Mouse (Mus musculus) kidney, embryonic 15.5 days (tissue): ENCODE results near the gene Gjd3. TPM values are rescaled to one million over a fixed set of nuclear protein-coding genes. Genes with fewer than 3 reads are reported as not detected.
"Not testable (repeated sequence)": the region's sequence is repeated elsewhere in the genome, so short reads cannot be mapped to it uniquely, and the experiment has no call there.

ENCODE experiments used
- ATAC-seq: fragments of 200-750 bp; cut with Nextera tagmentation; replicated peaks from 2 replicates; pipeline ENCODE4 v1.8.0; 2017; ENCODE audit warnings: moderate TSS enrichment; ENCODE audit not compliant: low FRiP score
- H3K27ac ChIP-seq: fragments of 300-500 bp; sonication (generic); 2 replicates; pipeline ENCODE4 v1.5.1; 2015; ENCODE audit warnings: mild to moderate bottlenecking, inconsistent platforms
- H3K27me3 ChIP-seq: fragments of 300-500 bp; sonication (generic); 2 replicates; pipeline ENCODE4 v1.6.1; 2015; ENCODE audit warnings: inconsistent platforms
- H3K36me3 ChIP-seq: fragments of 300-500 bp; sonication (generic); 2 replicates; pipeline ENCODE4 v1.6.1; 2015; ENCODE audit warnings: inconsistent platforms
- H3K4me1 ChIP-seq: fragments of 300-500 bp; sonication (generic); 2 replicates; pipeline ENCODE4 v1.6.1; 2015; ENCODE audit warnings: inconsistent platforms
- H3K4me2 ChIP-seq: fragments of 300-500 bp; sonication (generic); 2 replicates; pipeline ENCODE4 v1.6.1; 2015; ENCODE audit warnings: moderate library complexity, mild to moderate bottlenecking, inconsistent platforms
- H3K4me3 ChIP-seq: fragments of 300-500 bp; sonication (generic); replicated peaks from 2 replicates; pipeline ENCODE4 v1.5.1; 2015; ENCODE audit warnings: mild to moderate bottlenecking, inconsistent platforms
- H3K9ac ChIP-seq: fragments of 300-500 bp; sonication (generic); 2 replicates; pipeline ENCODE4 v1.6.1; 2015; ENCODE audit warnings: mild to moderate bottlenecking, inconsistent platforms
- H3K9me3 ChIP-seq: fragments of 300-500 bp; sonication (generic); replicated peaks from 2 replicates; pipeline ENCODE4 v1.6.1; 2016; ENCODE audit warnings: inconsistent platforms
- WGBS: fragments of 180-500 bp; shearing (Covaris S2); methylation state at CpG from one replicate; pipeline ENCODE4 v1.1.7; 2015; ENCODE audit warnings: mixed read lengths; 5-methylcytosine and 5-hydroxymethylcytosine counted together
- polyA plus RNA-seq: library from polyadenylated mRNA; unstranded; fragments of >200 nt; fragmentation: Nextera tagmentation; extraction: Ambion mirVana; gene quantifications from 2 replicates; pipeline ENCODE4 v1.2.1, GENCODE M21; 2015

Gene Gjd3
- polyA plus RNA-seq, 1 experiment from 2014 or later, result 0.51 TPM

- WGBS, result 94% methylated on average over 9 of the region's 9 CpGs
- H3K4me1 ChIP-seq, result no peaks in the 10 kb centered on the region
- H3K36me3 ChIP-seq, result peaks cover 99% of the 10 kb centered on the region
- no peak for ATAC-seq
- H3K4me2 ChIP-seq, result no peak overlapping the region
- no peak overlapping the region for H3K27ac ChIP-seq
- H3K4me3 ChIP-seq, result no peak overlapping the region
- no peaks in the 10 kb centered on the region for H3K27me3 ChIP-seq
- H3K9me3 ChIP-seq, result no peaks in the 10 kb centered on the region
- no peak overlapping the region for H3K9ac ChIP-seq
Measured at GRCm38 (mm10) chr11:99006788-99007187, 24.0 kb upstream of the Gjd3 start.

- ATAC-seq, result no peak
- Histone ChIP-seq H3K4me2 (no peak overlapping the region), H3K4me1 (no peaks in the 10 kb centered on the region), H3K9ac (no peak overlapping the region), H3K27ac (no peak overlapping the region), H3K27me3 (no peaks in the 10 kb centered on the region), H3K4me3 (no peak overlapping the region), H3K36me3 (peaks cover 100% of the 10 kb centered on the region), H3K9me3 (no peaks in the 10 kb centered on the region)
- WGBS, result 75% methylated on average over 11 of the region's 11 CpGs
Measured at GRCm38 (mm10) chr11:98999243-98999642, 16.4 kb upstream of the Gjd3 start.

- no peak overlapping the region for H3K9ac ChIP-seq
- no peak for ATAC-seq
- H3K4me3 ChIP-seq, result no peak overlapping the region
- no peak overlapping the region for H3K4me2 ChIP-seq
- no peaks in the 10 kb centered on the region for H3K4me1 ChIP-seq
- H3K9me3 ChIP-seq, result no peaks in the 10 kb centered on the region
- no peak overlapping the region for H3K27ac ChIP-seq
- peaks cover 100% of the 10 kb centered on the region for H3K36me3 ChIP-seq
- H3K27me3 ChIP-seq, result no peaks in the 10 kb centered on the region
Measured at GRCm38 (mm10) chr11:98998776-98999175, 16.0 kb upstream of the Gjd3 start.

- Histone ChIP-seq H3K36me3 (peaks cover 100% of the 10 kb centered on the region), H3K4me1 (no peaks in the 10 kb centered on the region), H3K9ac (no peak overlapping the region), H3K27me3 (no peaks in the 10 kb centered on the region), H3K27ac (no peak overlapping the region), H3K4me2 (no peak overlapping the region), H3K4me3 (no peak overlapping the region), H3K9me3 (no peaks in the 10 kb centered on the region)
- WGBS, result 85% methylated on average over 4 of the region's 4 CpGs
- ATAC-seq, result no peak
Measured at GRCm38 (mm10) chr11:98997659-98998058, 14.8 kb upstream of the Gjd3 start.

GRCm38 (mm10) chr11:98995987-98996386 is 13.2 kb upstream of the Gjd3 start:
- Histone ChIP-seq H3K9me3 (no peaks in the 10 kb centered on the region), H3K27me3 (no peaks in the 10 kb centered on the region), H3K9ac (no peak overlapping the region), H3K36me3 (peaks cover 100% of the 10 kb centered on the region), H3K4me3 (no peak overlapping the region), H3K4me1 (no peaks in the 10 kb centered on the region), H3K27ac (no peak overlapping the region), H3K4me2 (no peak overlapping the region)
- 94% methylated on average over 7 of the region's 7 CpGs for whole genome bisulfite sequencing
- ATAC-seq, result no peak

GRCm38 (mm10) chr11:98990866-98991265 is 8.1 kb upstream of the Gjd3 start:
- H3K36me3 ChIP-seq, result peaks cover 74% of the 10 kb centered on the region
- H3K4me1 ChIP-seq, result no peaks in the 10 kb centered on the region
- no peak overlapping the region for H3K27ac ChIP-seq
- H3K4me2 ChIP-seq, result no peak overlapping the region
- H3K9ac ChIP-seq, result no peak overlapping the region
- no peaks in the 10 kb centered on the region for H3K9me3 ChIP-seq
- no peak overlapping the region for H3K4me3 ChIP-seq
- H3K27me3 ChIP-seq, result no peaks in the 10 kb centered on the region
- no peak for ATAC-seq
- WGBS, result 80% methylated on average over 6 of the region's 6 CpGs

- H3K36me3 ChIP-seq, result peaks cover 48% of the 10 kb centered on the region
- H3K4me1 ChIP-seq, result peaks cover 13% of the 10 kb centered on the region; the same call in 1 of the 2 replicates
- not testable (repeated sequence) for H3K9me3 ChIP-seq, ATAC-seq, H3K4me2 ChIP-seq, H3K4me3 ChIP-seq, H3K9ac ChIP-seq, H3K27ac ChIP-seq, H3K27me3 ChIP-seq
- WGBS, result 95% methylated on average over 6 of the region's 6 CpGs
Measured at GRCm38 (mm10) chr11:98988260-98988659, 5.4 kb upstream of the Gjd3 start.

- Histone ChIP-seq H3K27ac (no peak overlapping the region), H3K27me3 (peaks cover 29% of the 10 kb centered on the region), H3K4me1 (peaks cover 33% of the 10 kb centered on the region), H3K9me3 (no peaks in the 10 kb centered on the region), H3K4me3 (no peak overlapping the region), H3K4me2 (no peak overlapping the region), H3K9ac (no peak overlapping the region), H3K36me3 (peaks cover 21% of the 10 kb centered on the region)
- WGBS, result 87% methylated on average over 7 of the region's 7 CpGs
- no peak for ATAC-seq
Measured at GRCm38 (mm10) chr11:98985542-98985941, 2.7 kb upstream of the Gjd3 start.

GRCm38 (mm10) chr11:98983551-98983950 is 735 bp upstream of the Gjd3 start:
- Histone ChIP-seq H3K36me3 (peaks cover 4% of the 10 kb centered on the region; the same call in 1 of the 2 replicates), H3K27me3 (peaks cover 33% of the 10 kb centered on the region), H3K4me3 (no peak overlapping the region), H3K9ac (no peak overlapping the region), H3K27ac (no peak overlapping the region), H3K9me3 (no peaks in the 10 kb centered on the region), H3K4me2 (peak overlapping the region; percentile 97), H3K4me1 (peaks cover 37% of the 10 kb centered on the region)
- no peak for ATAC-seq
- 45% methylated on average over 8 of the region's 8 CpGs for WGBS

GRCm38 (mm10) chr11:98981997-98982772 is 631 bp downstream of the Gjd3 start:
- Histone ChIP-seq H3K36me3 (no peaks in the 10 kb centered on the region), H3K9ac (peak overlapping the region; percentile 50), H3K4me2 (peak overlapping the region; percentile 97), H3K27ac (no peak overlapping the region), H3K9me3 (no peaks in the 10 kb centered on the region), H3K27me3 (peaks cover 33% of the 10 kb centered on the region), H3K4me3 (peak overlapping the region; percentile 58), H3K4me1 (peaks cover 37% of the 10 kb centered on the region)
- ATAC-seq, result peak; percentile 54
- under 1% methylated on average over 89 of the region's 94 CpGs for WGBS

- peak; percentile 23; the same call in 1 of the 2 replicates for ATAC-seq
- H3K4me2 ChIP-seq, result peak overlapping the region; percentile 97
- H3K4me1 ChIP-seq, result peaks cover 37% of the 10 kb centered on the region
- no peak overlapping the region for H3K27ac ChIP-seq
- H3K9ac ChIP-seq, result peak overlapping the region; percentile 50
- 35% methylated on average over 20 of the region's 20 CpGs for WGBS
- H3K27me3 ChIP-seq, result peaks cover 33% of the 10 kb centered on the region
- no peaks in the 10 kb centered on the region for H3K9me3 ChIP-seq
- H3K36me3 ChIP-seq, result no peaks in the 10 kb centered on the region
- peak overlapping the region; percentile 58 for H3K4me3 ChIP-seq
Measured at GRCm38 (mm10) chr11:98981289-98981996, 1.4 kb downstream of the Gjd3 start.

- no peak overlapping the region for H3K27ac ChIP-seq
- peaks cover 7% of the 10 kb centered on the region; the same call in 1 of the 2 replicates for H3K36me3 ChIP-seq
- no peak for ATAC-seq
- H3K9me3 ChIP-seq, result no peaks in the 10 kb centered on the region
- no peak overlapping the region for H3K9ac ChIP-seq
- 80% methylated on average over 4 of the region's 5 CpGs for WGBS
- H3K4me2 ChIP-seq, result no peak overlapping the region
- H3K4me3 ChIP-seq, result no peak overlapping the region
- peaks cover 33% of the 10 kb centered on the region for H3K27me3 ChIP-seq
- peaks cover 29% of the 10 kb centered on the region for H3K4me1 ChIP-seq
Measured at GRCm38 (mm10) chr11:98979356-98979755, 3.5 kb downstream of the Gjd3 start.
